Mouse (Mus musculus) common myeloid progenitor, adult 5-6 weeks (primary cell): Measurements from ENCODE around the gene Zscan2. TPM values are rescaled to one million over a fixed set of nuclear protein-coding genes. Genes with fewer than 3 reads are reported as not detected.
A peak's percentile ranks its signal among the peaks of the same experiment; 100 is the strongest.

Source experiments
- ATAC-seq: replicated peaks from 2 replicates; pipeline ENCODE4 v1.8.0; 2016; ENCODE audit warnings: low read depth, mild to moderate bottlenecking, moderate TSS enrichment, inconsistent platforms; ENCODE audit not compliant: poor library complexity, severe bottlenecking
- total RNA-seq: library from RNA; stranded (forward); fragments of 200-1000, 187-1606 nt; gene quantifications from 2 replicates; pipeline ENCODE4 v1.2.3, GENCODE M21; 2017

Zscan2 gene
- total RNA-seq, 1 experiment from 2014 or later = 14.2 TPM

GRCm38 (mm10) chr7:80842132-80842531 lies 18.6 kb upstream of the Zscan2 start:
- no peak for ATAC-seq

GRCm38 (mm10) chr7:80843176-80843575 lies 17.5 kb upstream of the Zscan2 start:
- no peak for ATAC-seq

- no peak for ATAC-seq
Observed at GRCm38 (mm10) chr7:80843910-80844640, 16.6 kb upstream of the Zscan2 start.

GRCm38 (mm10) chr7:80844691-80845090 lies 16.0 kb upstream of the Zscan2 start:
- no peak for ATAC-seq

DNA sequence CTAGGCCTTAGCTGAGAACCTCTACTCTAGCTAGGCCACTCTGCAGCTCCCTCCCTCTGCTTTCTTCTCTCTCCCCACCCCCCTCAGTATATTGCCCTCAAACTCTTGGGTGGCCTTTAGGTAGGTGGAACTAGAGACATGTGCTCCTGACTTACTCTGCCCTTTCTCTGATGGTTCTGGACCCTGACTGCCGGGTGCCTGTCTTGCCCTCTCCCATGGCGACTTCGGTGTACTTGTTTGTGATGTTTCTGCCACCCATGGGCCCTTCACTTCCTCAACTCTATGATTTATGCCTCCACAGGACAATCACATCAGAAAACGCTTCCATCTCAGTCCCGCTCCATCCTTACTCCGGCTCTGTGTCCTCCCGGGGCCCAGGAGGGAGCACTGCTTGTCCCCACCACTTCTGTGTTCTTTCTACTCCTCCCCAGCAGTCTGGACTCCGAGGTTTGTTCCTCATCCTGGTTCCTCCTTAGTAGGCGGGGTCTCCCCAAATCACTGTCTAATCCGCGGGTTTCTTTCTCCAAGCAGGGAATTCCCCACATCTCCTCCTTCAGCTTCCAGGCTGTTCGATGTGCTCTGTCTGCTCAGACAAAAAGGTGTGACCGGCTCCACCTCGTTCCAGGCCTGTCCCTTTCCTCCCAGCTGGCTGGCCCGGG lies 15.0 kb upstream of the Zscan2 start:
- 0 out of 2 replicates have a peak, but pooled peaks have one; percentile 51 for ATAC-seq

GRCm38 (mm10) chr7:80846280-80846678 lies 14.4 kb upstream of the Zscan2 start:
- ATAC-seq = no peak

- no peak for ATAC-seq
Observed at GRCm38 (mm10) chr7:80846709-80847108, 14.0 kb upstream of the Zscan2 start.

DNA sequence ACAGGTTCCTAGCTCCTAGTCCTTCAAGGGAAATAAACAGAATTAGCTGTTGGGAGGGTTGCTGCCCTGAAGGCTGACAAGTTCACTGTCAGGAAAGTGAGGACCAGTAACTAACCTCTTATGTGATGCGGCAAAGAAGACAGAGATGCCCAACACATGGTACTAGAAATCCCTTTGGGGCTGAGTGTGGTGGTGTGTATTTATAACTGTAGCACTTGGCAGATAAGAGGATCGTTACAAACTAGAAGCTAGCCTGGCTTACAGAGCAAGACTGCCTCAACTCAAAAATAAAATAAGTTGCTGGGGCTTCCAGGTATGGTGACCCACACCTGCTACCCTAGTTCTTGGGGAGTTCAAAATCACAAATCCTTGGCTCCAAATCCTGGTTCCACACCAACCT lies 11.5 kb upstream of the Zscan2 start:
- ATAC-seq = no peak

GRCm38 (mm10) chr7:80849710-80850109 lies 11.0 kb upstream of the Zscan2 start:
- ATAC-seq = peak; percentile 96

- ATAC-seq = no peak
Observed at GRCm38 (mm10) chr7:80850520-80850919, 10.2 kb upstream of the Zscan2 start.

DNA sequence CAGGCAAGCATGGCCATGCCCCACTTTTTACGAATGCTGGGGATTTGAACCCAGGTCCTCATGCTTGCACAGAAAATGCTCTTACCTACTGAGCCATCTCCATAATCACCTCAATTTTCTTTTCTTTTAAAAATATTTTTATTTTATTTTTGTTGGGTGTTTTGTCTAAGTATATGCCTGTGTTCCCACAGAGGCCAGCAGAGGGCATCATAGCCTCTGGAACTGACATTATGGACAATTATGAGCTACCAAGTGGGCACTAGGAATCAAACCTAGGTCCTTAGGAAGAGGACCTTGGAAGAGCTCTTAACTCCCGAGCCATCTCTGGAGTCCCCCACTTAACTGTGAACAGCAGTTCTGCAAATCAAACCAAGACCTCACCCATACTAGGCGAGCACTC lies 7.5 kb upstream of the Zscan2 start:
- no peak for ATAC-seq

DNA sequence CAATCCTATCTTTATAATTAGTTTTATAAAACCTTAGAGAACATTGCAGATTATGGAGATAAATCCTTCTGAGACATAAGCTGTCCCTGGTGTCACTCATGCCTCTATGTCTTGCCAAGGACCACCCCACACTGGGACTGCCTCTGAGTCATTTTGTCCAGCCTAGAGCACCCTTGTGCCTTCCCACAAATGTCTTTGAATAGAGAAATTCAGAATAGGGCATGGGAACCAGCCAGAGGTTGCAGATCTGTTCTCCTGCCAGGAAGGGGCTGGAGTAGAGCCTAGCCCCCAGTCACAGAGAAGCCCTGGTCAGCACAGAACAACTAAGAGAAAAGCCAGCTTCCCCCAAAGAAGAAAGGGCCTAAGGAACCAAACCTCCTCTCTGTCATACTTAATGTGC lies 5.4 kb upstream of the Zscan2 start:
- no peak for ATAC-seq

GRCm38 (mm10) chr7:80857181-80857580 lies 3.5 kb upstream of the Zscan2 start:
- peak; percentile 75 for ATAC-seq

- ATAC-seq = peak; percentile 40
Observed at GRCm38 (mm10) chr7:80860227-80860626, 493 bp upstream of the Zscan2 start.

DNA sequence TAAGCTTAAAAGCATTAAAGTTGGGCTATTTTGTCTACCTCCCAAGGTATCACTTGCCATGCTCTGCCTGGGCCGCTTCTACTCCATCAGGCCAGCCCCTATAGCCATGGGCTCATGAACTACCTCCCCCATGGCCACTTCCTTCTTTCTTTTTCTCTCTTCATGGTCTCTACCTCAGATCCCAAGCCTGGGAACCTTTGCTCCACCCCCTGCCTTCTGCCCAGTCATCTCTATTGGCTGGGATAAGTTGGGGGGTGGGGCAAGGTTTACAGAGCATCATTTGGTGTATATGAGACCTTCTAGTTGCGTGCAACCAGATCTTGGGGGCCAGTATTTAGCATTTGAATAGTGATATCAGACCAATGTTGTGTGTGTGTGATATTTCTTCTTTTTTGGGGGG lies 1.8 kb downstream of the Zscan2 start:
- peak; percentile 40 for ATAC-seq

- no peak for ATAC-seq
Observed at GRCm38 (mm10) chr7:80863520-80863919, 2.8 kb downstream of the Zscan2 start.

GRCm38 (mm10) chr7:80864151-80864550 lies 3.4 kb downstream of the Zscan2 start:
- no peak for ATAC-seq

DNA sequence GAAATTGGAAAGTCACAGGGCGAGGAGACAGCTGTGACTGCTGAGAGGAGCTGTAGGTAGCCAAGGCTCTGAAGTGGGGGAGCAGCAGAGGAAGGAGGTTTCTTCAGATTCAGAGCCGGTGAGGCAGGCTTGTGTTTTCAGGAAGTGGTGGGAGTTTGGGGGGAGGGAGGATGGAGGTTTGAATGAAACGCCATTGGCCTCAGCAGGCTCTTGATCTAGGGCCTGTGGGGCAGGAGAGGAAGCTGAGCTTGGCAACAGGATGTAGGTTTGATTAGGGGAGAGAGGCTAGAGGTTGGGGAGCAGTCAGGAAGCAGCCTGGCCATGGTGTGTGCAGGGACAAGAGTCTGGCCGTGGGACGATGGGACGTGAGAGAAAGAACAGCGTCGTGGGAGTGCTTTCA lies 4.1 kb downstream of the Zscan2 start:
- peak; percentile 77 for ATAC-seq

GRCm38 (mm10) chr7:80865521-80865920 lies 4.8 kb downstream of the Zscan2 start:
- ATAC-seq = no peak

DNA sequence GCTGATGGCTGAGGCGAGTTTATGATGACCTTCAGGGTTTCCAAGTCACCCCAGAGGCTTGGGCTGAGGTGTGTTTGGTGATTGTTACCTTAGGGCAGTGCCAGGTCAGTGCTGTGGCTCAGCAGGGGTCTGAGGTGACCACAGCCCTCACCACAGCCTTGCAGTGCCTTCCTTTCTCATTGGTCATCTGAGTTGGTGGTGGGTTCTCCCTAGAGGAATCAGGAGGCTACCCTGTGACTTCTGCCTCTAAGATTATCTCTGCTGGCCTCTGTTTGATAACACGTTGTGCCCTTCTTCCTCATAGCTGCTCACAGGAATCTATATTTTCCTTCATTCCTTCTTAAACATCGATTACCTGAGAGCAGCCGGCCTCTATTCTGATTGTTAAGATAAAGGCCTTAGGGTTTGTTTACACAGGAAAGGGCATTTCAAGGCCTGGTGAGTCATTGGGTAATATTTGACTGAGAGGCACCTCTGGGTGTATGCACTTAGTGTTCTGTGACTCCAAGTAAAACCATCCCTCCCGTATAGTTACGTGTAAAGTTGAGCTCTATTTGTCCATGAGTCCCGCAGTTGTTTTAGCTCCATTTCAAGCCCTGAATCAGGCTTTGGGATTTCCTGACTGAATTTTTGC lies 5.9 kb downstream of the Zscan2 start:
- ATAC-seq = no peak

GRCm38 (mm10) chr7:80868686-80869085 lies 8.0 kb downstream of the Zscan2 start:
- ATAC-seq = no peak
